Mouse (Mus musculus) right cerebral cortex, postnatal 36 days (tissue): ENCODE measurements around the gene Sult2a2.
"Not testable (repeated sequence)": the region's sequence is repeated elsewhere in the genome, so short reads cannot be mapped to it uniquely, and the experiment has no call there.

Source experiments
- DNase-seq, 2 experiments: peaks; one replicate each; pipeline ENCODE4 v3.0.0; 2022; ENCODE audit warnings: low spot score in 2 of 2, mixed read lengths in 1 of 2

Sult2a2 gene

DNA sequence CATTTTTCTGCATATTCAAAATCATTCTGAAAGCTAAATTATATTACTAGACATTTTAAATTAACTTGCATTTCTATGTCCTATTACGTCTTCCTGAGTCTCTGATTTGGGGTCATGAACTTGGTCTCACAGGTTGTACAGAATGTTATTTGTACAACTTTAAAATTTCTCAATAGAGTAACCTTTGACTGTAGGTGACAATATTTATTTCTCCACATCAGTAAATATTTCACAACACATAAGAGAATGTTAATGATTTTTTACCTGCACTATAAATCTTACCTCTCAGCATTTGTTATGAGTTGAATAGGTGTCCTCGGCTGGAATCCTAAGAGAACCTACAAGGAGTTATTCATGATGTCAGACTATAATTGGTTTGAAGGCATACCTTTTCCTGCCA is at the start of gene Sult2a2:
TSS of gene Sult2a2 (plus strand) at position 301 of the 400 bp plus-strand sequence.
- not testable (repeated sequence) for DNase-seq

DNA sequence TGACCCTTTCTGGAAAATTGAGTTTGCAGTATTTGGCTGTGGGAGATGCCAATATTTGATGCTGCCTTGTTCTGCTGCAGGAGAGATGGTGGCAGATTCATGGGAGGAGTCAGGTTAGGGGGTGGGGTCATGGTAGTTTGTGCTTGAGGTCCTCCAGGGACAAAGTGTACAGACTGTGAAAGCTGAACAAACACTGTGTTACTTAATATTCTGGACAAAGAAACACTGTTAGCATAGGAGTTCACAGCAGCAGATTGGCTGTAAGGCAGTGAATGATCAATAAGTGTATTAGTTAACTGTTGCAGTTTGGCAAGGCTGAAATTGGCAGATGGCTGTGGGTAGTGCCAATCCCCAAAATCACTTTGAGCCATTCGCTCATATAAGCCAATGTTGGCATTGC is 80.6 kb downstream of the Sult2a2 start:
- DNase-seq, result no peak
